In the genomic region with DNA sequence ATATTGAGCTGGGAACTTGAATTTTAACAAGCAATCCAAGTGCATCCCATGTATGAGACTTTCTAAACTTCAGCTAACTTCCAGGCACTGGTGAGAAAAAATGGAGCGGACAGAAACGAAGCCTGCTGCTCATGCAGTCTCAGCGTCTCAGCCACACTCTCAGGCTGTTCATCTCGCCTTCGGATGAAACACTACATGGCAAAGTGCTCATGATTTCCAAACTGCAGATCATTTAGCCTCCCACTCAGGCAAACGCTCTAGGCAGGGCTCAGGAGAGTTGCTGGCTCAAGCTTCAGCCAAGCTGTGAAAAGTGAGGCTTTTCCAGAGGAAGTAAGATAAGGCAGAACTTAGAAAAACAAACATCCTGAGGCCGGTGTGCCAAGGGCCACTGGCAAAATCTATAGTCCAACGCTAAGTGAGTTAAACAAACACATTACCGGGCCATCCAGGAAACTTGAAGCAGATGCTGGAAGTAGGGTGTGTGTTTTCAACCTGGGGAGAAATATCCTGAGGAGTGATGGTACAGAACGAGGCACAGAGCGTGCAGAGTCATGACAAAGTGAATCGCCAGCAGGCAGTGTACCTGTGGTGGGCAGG, we compare ENCODE assay signal across 9 mouse cellular contexts.
DNase-seq lines count a peak whose midpoint lies in the region; ATAC-seq lines count a peak whose summit lies in the region.
"Had no signal": no experiment of that assay in that cellular context is flagged by ENCODE, and none has a peak within 500 bp of the region (broad histone marks: within the 10 kb centered on the region; RNA-seq: fewer than 3 reads in every experiment).

No protein-coding gene starts in this region.

- H3K4me2 ChIP-seq in heart, embryonic 13.5 days = no peak overlapping the region; the same call in 1 of the 2 replicates
- 0 out of 2 replicates have a peak overlapping the region, but pooled peaks have one; percentile 10 for H3K4me2 ChIP-seq in lung, embryonic 16.5 days (ENCODE audit: low read depth, low read length)

- WGBS in heart, embryonic 13.5 days = 31% methylated on average over 12 of the region's 12 CpGs
- 11% methylated on average over 12 of the region's 12 CpGs for WGBS in lung, embryonic 16.5 days

- peaks cover 31% of the 10 kb centered on the region for H3K4me1 ChIP-seq in heart, embryonic 13.5 days
- peaks cover 27% of the 10 kb centered on the region for H3K4me1 ChIP-seq in lung, embryonic 16.5 days (replicated peaks; ENCODE audit: control insufficient read depth, insufficient read depth, low read length)

- DNase-seq in gastrocnemius, adult 18-20 months (ENCODE audit: low spot score) = peak; percentile 15
- no peak for DNase-seq in gastrocnemius, postnatal 4 days (ENCODE audit: low spot score in 2 of 2)
- DNase-seq in embryo, embryonic 10.5 days (ENCODE audit: low spot score) = peak; percentile 48
- DNase-seq in layer of hippocampus, postnatal 25 days (ENCODE audit: extremely low spot score in 1 of 2, low spot score in 1 of 2) = no peak
- DNase-seq in neural tube, embryonic 10.5 days (ENCODE audit: extremely low spot score, low spot score) = no peak
- no peak for DNase-seq in MN1 (ENCODE audit: low spot score)

- no peaks in the 10 kb centered on the region for H3K27me3 ChIP-seq in heart, embryonic 13.5 days (replicated peaks)
- no peaks in the 10 kb centered on the region for H3K27me3 ChIP-seq in lung, embryonic 16.5 days (ENCODE audit: control insufficient read depth, insufficient read depth, low read depth, low read length)
- H3K27me3 ChIP-seq: CH12.LX had no signal

- ATAC-seq in heart, embryonic 13.5 days (ENCODE audit: extremely low read depth, insufficient number of reproducible peaks, low FRiP score, low TSS enrichment) = no peak
- ATAC-seq in lung, embryonic 16.5 days (ENCODE audit: low read depth) = peak; percentile 90

- H3K27ac ChIP-seq in heart, embryonic 13.5 days (replicated peaks) = peak overlapping the region; percentile 71
- H3K27ac ChIP-seq in lung, embryonic 16.5 days (ENCODE audit: low read length) = peak overlapping the region; percentile 78

- no peaks in the 10 kb centered on the region for H3K36me3 ChIP-seq in heart, embryonic 13.5 days
- H3K36me3 ChIP-seq in lung, embryonic 16.5 days (ENCODE audit: control insufficient read depth, insufficient read depth, low read length) = no peaks in the 10 kb centered on the region

- H3K9me3 ChIP-seq in heart, embryonic 13.5 days = no peaks in the 10 kb centered on the region
- H3K9me3 ChIP-seq in lung, embryonic 16.5 days (ENCODE audit: control insufficient read depth, low read length) = no peaks in the 10 kb centered on the region

- H3K9ac ChIP-seq in heart, embryonic 13.5 days = no peak overlapping the region
- H3K9ac ChIP-seq in lung, embryonic 16.5 days (ENCODE audit: low read length) = 0 out of 2 replicates have a peak overlapping the region, but pooled peaks have one; percentile 21

- no peak overlapping the region for H3K4me3 ChIP-seq in heart, embryonic 13.5 days
- H3K4me3 ChIP-seq in lung, embryonic 16.5 days (ENCODE audit: low read length) = no peak overlapping the region

Comparison
In these comparisons a context has a peak if more than half of its experiments do, and no peak if none do; other contexts are left out.
1. DNase-seq: peak in gastrocnemius, adult 18-20 months (single experiment) and embryo, embryonic 10.5 days (single experiment); none in gastrocnemius, postnatal 4 days (0 of 2), layer of hippocampus, postnatal 25 days (0 of 2), neural tube, embryonic 10.5 days (single experiment) and MN1 (single experiment).